Mouse (Mus musculus): ENCODE data around the gene Gm20388. TPM values are rescaled to one million over a fixed set of nuclear protein-coding genes. Genes with fewer than 3 reads are reported as not detected.

The Gm20388 gene
- polyA plus RNA-seq, 1 experiment, result 28.1 TPM

- no peaks in the 10 kb centered on the region for H3K27me3 ChIP-seq (ENCODE audit: control insufficient read depth, insufficient read depth, low read length, poor library complexity, severe bottlenecking)
- no peaks in the 10 kb centered on the region for H3K36me3 ChIP-seq (ENCODE audit: control insufficient read depth, insufficient read depth, low read length, poor library complexity, severe bottlenecking)
- no peak for TF ChIP-seq EP300 (IDR thresholded peaks at IDR 0.05; ENCODE audit: insufficient read depth, low read depth, low read length)
- TF ChIP-seq POLR2A (IDR thresholded peaks at IDR 0.05; ENCODE audit: insufficient read depth, low read length), result no peak
- no peak for TF ChIP-seq CTCF (IDR thresholded peaks at IDR 0.05; ENCODE audit: low read depth, low read length)
- no peaks in the 10 kb centered on the region for H3K9me3 ChIP-seq (replicated peaks; ENCODE audit: control insufficient read depth, insufficient read depth, low read length, poor library complexity, severe bottlenecking)
- H3K27ac ChIP-seq (ENCODE audit: insufficient read depth, low read length), result no peak overlapping the region
- no peak overlapping the region for H3K9ac ChIP-seq (ENCODE audit: low read depth, poor library complexity, severe bottlenecking)
- H3K4me1 ChIP-seq (ENCODE audit: control insufficient read depth, insufficient read depth, low read length), result no peaks in the 10 kb centered on the region
- no peak overlapping the region for H3K4me3 ChIP-seq (ENCODE audit: low read depth, low read length)
These were observed 2690.0 kb downstream of the Gm20388 start for GRCm38 (mm10) chr8:122600666-122601065.

GRCm38 (mm10) chr8:122604640-122605039 lies 2694.0 kb downstream of the Gm20388 start:
- Histone ChIP-seq H3K9me3 (replicated peaks; ENCODE audit: control insufficient read depth, insufficient read depth, low read length, poor library complexity, severe bottlenecking) (no peaks in the 10 kb centered on the region), H3K9ac (ENCODE audit: low read depth, poor library complexity, severe bottlenecking) (no peak overlapping the region), H3K27ac (ENCODE audit: insufficient read depth, low read length) (no peak overlapping the region), H3K4me1 (ENCODE audit: control insufficient read depth, insufficient read depth, low read length) (no peaks in the 10 kb centered on the region), H3K36me3 (ENCODE audit: control insufficient read depth, insufficient read depth, low read length, poor library complexity, severe bottlenecking) (no peaks in the 10 kb centered on the region), H3K27me3 (ENCODE audit: control insufficient read depth, insufficient read depth, low read length, poor library complexity, severe bottlenecking) (no peaks in the 10 kb centered on the region), H3K4me3 (ENCODE audit: low read depth, low read length) (no peak overlapping the region)
- TF ChIP-seq POLR2A (IDR thresholded peaks at IDR 0.05; ENCODE audit: insufficient read depth, low read length), result no peak
- TF ChIP-seq CTCF (IDR thresholded peaks at IDR 0.05; ENCODE audit: low read depth, low read length), result no peak
- no peak for TF ChIP-seq EP300 (IDR thresholded peaks at IDR 0.05; ENCODE audit: insufficient read depth, low read depth, low read length)

- Histone ChIP-seq H3K36me3 (ENCODE audit: control insufficient read depth, insufficient read depth, low read length, poor library complexity, severe bottlenecking) (no peaks in the 10 kb centered on the region), H3K4me3 (ENCODE audit: low read depth, low read length) (no peak overlapping the region), H3K9me3 (replicated peaks; ENCODE audit: control insufficient read depth, insufficient read depth, low read length, poor library complexity, severe bottlenecking) (no peaks in the 10 kb centered on the region), H3K4me1 (ENCODE audit: control insufficient read depth, insufficient read depth, low read length) (no peaks in the 10 kb centered on the region), H3K27me3 (ENCODE audit: control insufficient read depth, insufficient read depth, low read length, poor library complexity, severe bottlenecking) (no peaks in the 10 kb centered on the region), H3K27ac (ENCODE audit: insufficient read depth, low read length) (no peak overlapping the region), H3K9ac (ENCODE audit: low read depth, poor library complexity, severe bottlenecking) (no peak overlapping the region)
- no peak for TF ChIP-seq EP300 (IDR thresholded peaks at IDR 0.05; ENCODE audit: insufficient read depth, low read depth, low read length)
- TF ChIP-seq CTCF (IDR thresholded peaks at IDR 0.05; ENCODE audit: low read depth, low read length), result no peak
- no peak for TF ChIP-seq POLR2A (IDR thresholded peaks at IDR 0.05; ENCODE audit: insufficient read depth, low read length)
These were observed 2694.7 kb downstream of the Gm20388 start for GRCm38 (mm10) chr8:122605367-122605766.

- Histone ChIP-seq H3K4me3 (ENCODE audit: low read depth, low read length) (no peak overlapping the region), H3K9me3 (replicated peaks; ENCODE audit: control insufficient read depth, insufficient read depth, low read length, poor library complexity, severe bottlenecking) (no peaks in the 10 kb centered on the region), H3K36me3 (ENCODE audit: control insufficient read depth, insufficient read depth, low read length, poor library complexity, severe bottlenecking) (no peaks in the 10 kb centered on the region), H3K4me1 (ENCODE audit: control insufficient read depth, insufficient read depth, low read length) (no peaks in the 10 kb centered on the region), H3K27me3 (ENCODE audit: control insufficient read depth, insufficient read depth, low read length, poor library complexity, severe bottlenecking) (no peaks in the 10 kb centered on the region), H3K9ac (ENCODE audit: low read depth, poor library complexity, severe bottlenecking) (no peak overlapping the region), H3K27ac (ENCODE audit: insufficient read depth, low read length) (no peak overlapping the region)
- TF ChIP-seq CTCF (IDR thresholded peaks at IDR 0.05; ENCODE audit: low read depth, low read length) (no peak), EP300 (IDR thresholded peaks at IDR 0.05; ENCODE audit: insufficient read depth, low read depth, low read length) (no peak), POLR2A (IDR thresholded peaks at IDR 0.05; ENCODE audit: insufficient read depth, low read length) (no peak)
These were observed 2696.2 kb downstream of the Gm20388 start for GRCm38 (mm10) chr8:122606810-122607209.

GRCm38 (mm10) chr8:122610209-122610608 lies 2699.6 kb downstream of the Gm20388 start:
- no peaks in the 10 kb centered on the region for H3K4me1 ChIP-seq (ENCODE audit: control insufficient read depth, insufficient read depth, low read length)
- no peak overlapping the region for H3K27ac ChIP-seq (ENCODE audit: insufficient read depth, low read length)
- H3K27me3 ChIP-seq (ENCODE audit: control insufficient read depth, insufficient read depth, low read length, poor library complexity, severe bottlenecking), result no peaks in the 10 kb centered on the region
- H3K9ac ChIP-seq (ENCODE audit: low read depth, poor library complexity, severe bottlenecking), result peak overlapping the region; percentile 28; the same call in 1 of the 2 replicates
- H3K4me3 ChIP-seq (ENCODE audit: low read depth, low read length), result no peak overlapping the region
- H3K36me3 ChIP-seq (ENCODE audit: control insufficient read depth, insufficient read depth, low read length, poor library complexity, severe bottlenecking), result no peaks in the 10 kb centered on the region
- H3K9me3 ChIP-seq (replicated peaks; ENCODE audit: control insufficient read depth, insufficient read depth, low read length, poor library complexity, severe bottlenecking), result no peaks in the 10 kb centered on the region
- TF ChIP-seq EP300 (IDR thresholded peaks at IDR 0.05; ENCODE audit: insufficient read depth, low read depth, low read length), result no peak
- TF ChIP-seq CTCF (IDR thresholded peaks at IDR 0.05; ENCODE audit: low read depth, low read length), result no peak
- TF ChIP-seq POLR2A (IDR thresholded peaks at IDR 0.05; ENCODE audit: insufficient read depth, low read length), result no peak

- Histone ChIP-seq H3K27ac (ENCODE audit: insufficient read depth, low read length) (no peak overlapping the region), H3K4me3 (ENCODE audit: low read depth, low read length) (peak overlapping the region; percentile 81), H3K9ac (ENCODE audit: low read depth, poor library complexity, severe bottlenecking) (peak overlapping the region; percentile 28), H3K9me3 (replicated peaks; ENCODE audit: control insufficient read depth, insufficient read depth, low read length, poor library complexity, severe bottlenecking) (no peaks in the 10 kb centered on the region), H3K4me1 (ENCODE audit: control insufficient read depth, insufficient read depth, low read length) (no peaks in the 10 kb centered on the region), H3K36me3 (ENCODE audit: control insufficient read depth, insufficient read depth, low read length, poor library complexity, severe bottlenecking) (no peaks in the 10 kb centered on the region), H3K27me3 (ENCODE audit: control insufficient read depth, insufficient read depth, low read length, poor library complexity, severe bottlenecking) (no peaks in the 10 kb centered on the region)
- TF ChIP-seq EP300 (IDR thresholded peaks at IDR 0.05; ENCODE audit: insufficient read depth, low read depth, low read length) (no peak), POLR2A (IDR thresholded peaks at IDR 0.05; ENCODE audit: insufficient read depth, low read length) (no peak), CTCF (IDR thresholded peaks at IDR 0.05; ENCODE audit: low read depth, low read length) (no peak)
These were observed 2700.1 kb downstream of the Gm20388 start for GRCm38 (mm10) chr8:122610612-122611277.

Measured in ES-Bruce4 (cell line).